Mouse (Mus musculus): ENCODE measurements around the gene Six6.

DNA sequence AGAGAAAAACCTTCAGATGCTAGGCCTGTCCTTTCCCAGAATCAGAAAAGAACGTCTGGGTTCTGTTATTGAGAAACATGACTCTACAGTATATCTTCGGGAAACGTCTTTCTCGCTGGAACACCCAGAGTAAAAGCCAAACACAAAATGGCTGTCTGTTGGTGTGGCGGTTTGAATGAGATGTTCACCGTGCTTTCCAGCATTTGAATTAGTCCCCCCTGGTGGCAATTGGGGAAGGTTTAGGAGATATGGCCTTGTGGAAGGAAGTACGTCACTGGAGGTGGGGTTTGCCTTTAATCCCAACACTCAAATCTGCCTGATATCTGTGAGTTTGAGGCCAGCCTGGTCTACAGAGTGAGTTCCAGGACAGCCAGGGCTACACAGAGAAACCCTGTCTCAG is 27.8 kb downstream of the Six6 start:
- TF ChIP-seq REST (IDR thresholded peaks at IDR 0.05; ENCODE audit: insufficient read depth, insufficient read length) (no peak), POLR2A (IDR thresholded peaks at IDR 0.05; ENCODE audit: insufficient read length, low read depth) (no peak), MAX (IDR thresholded peaks at IDR 0.05; ENCODE audit: low read depth) (no peak), MYOG (IDR thresholded peaks at IDR 0.05; ENCODE audit: control insufficient read depth in 1 of 3, insufficient read depth in 1 of 3, insufficient read length in 2 of 3, low read depth in 2 of 3) (no peak), TCF3 (IDR thresholded peaks at IDR 0.05; ENCODE audit: insufficient read length, low read depth) (no peak)

Data from myocyte (in vitro differentiated cells).